Mouse (Mus musculus): ENCODE measurements at regions not wholly inside any gene's neighbourhood (a gene's known extent, or its start where the extent isn't known, plus 50 kb on each side); places are given as distances from the start of the nearest gene placed in this dataset.

DNA sequence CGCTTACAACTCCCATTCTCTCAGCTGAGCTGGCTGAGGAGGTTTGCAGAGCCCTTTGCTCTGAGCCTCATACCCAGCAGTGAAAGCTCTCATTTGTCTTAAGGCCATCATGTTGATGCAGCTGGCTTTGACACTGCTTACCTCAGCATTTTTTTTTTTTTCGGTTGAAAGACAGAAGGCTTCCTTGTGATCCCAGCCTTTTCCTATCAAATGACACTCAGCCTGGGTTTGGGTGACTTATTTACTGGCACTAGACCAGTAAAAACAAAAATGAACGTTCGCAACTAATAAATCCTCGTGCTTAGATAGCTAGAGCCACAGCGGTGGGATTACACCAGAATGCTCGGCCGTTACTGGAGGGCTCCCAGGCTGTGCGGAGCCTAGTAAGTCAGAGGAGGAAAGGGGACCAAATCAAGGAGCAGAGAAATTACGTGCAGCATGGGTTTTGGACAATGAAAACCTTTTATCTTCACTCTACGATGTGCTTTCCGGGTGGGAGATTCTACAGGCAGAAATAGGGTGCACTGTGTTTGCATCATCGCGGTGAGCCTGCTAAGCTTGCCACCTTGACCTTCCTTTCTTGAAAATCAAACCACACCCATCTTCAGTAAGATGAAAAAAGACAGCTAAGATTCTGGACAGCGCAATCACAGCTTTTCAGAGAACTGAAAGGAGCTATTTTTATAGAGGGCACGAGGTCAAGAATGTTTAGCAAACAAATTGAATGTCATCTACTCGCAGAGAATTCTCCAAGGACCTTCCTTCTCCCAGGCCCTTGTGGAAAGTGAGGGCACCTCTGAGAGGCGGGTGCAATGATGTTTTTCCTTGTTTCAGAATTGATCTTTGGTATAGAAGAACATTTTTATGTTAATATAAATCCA lies 302.3 kb upstream of the Mpdz start:
- TF ChIP-seq ETS1 (IDR thresholded peaks at IDR 0.05; ENCODE audit: low read depth, low read length) (no peak), EP300 (IDR thresholded peaks at IDR 0.05; ENCODE audit: low read depth in 1 of 2, low read length in 2 of 2) (no peak), CTCF (IDR thresholded peaks at IDR 0.05 in 2 of 3, conservative IDR thresholded peaks at IDR 0.05 in 1 of 3; ENCODE audit: control insufficient read depth in 1 of 3, insufficient read depth in 1 of 3, low read depth in 2 of 3, low read length in 3 of 3, poor library complexity in 1 of 3, severe bottlenecking in 1 of 3) (no peak), POLR2A (IDR thresholded peaks at IDR 0.05; ENCODE audit: control insufficient read depth in 1 of 2, insufficient read depth in 1 of 2, low read depth in 1 of 2, low read length in 2 of 2, poor library complexity in 1 of 2) (no peak), TBP (IDR thresholded peaks at IDR 0.05; ENCODE audit: low read depth, low read length) (no peak), UBTF (IDR thresholded peaks at IDR 0.05; ENCODE audit: borderline replicate concordance, insufficient read depth, low read depth, low read length) (no peak)

All from MEL (cell line).